Mouse (Mus musculus) left cerebral cortex, postnatal 25 days (tissue): ENCODE data around the gene Iba57. TPM values are rescaled to one million over a fixed set of nuclear protein-coding genes. Genes with fewer than 3 reads are reported as not detected.
A peak's percentile ranks its signal among the peaks of the same experiment; 100 is the strongest.

Experiments
- DNase-seq, 2 experiments: peaks; one replicate each; pipeline ENCODE4 v3.0.0; 2022; ENCODE audit warnings: low spot score in 2 of 2, mixed read lengths in 1 of 2
- intact Hi-C: fragments of 180-260 bp; cut with DNase I; formaldehyde crosslinking; loops from one replicate; pipeline ENCODE4 v1.15.1; 2025
- total RNA-seq, 2 experiments: library from RNA; stranded (reverse); gene quantifications; 2 replicates each; pipeline ENCODE4 v1.2.3; 2021

Iba57 gene
- total RNA-seq, 2 experiments from 2014 or later: 7.1 to 8.8 TPM

DNA sequence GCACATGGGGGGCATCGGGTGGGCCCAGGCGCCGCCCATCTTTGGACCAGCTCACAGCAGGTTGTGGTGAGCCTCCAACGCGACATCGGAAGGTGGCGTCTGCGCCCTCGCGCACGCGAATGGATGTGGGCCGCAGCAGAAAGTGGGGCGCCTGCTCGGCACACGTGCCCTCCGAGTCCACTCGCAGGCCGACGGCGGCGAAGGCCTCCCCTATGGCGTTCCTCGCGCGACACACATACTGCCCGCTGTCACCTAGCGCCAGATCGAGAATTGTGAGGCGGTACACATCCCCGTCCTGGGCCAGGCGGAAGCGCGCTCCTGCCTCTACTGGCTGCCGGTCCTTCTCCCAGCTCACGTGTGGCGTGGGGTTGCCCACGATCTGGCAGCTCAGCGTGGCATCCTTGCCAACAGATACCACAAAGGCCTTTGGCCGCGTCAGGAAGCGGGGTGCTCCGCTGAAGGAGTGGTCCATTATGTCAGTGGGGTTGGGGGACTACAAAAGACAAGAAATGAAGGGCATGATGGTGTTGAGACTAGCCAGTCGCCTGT lies 27.6 kb downstream of the Iba57 start, which contains the start of gene Obscn:
TSS of gene Obscn (minus strand) at position 499 of the 549 bp plus-strand sequence.
- intact Hi-C loops: no loop called here
- peak in 1 of 2 experiments; percentile 10 for DNase-seq

GRCm38 (mm10) chr11:59135051-59135820 lies 28.3 kb downstream of the Iba57 start:
- intact Hi-C loops: no loop called here
- DNase-seq: no peak

DNA sequence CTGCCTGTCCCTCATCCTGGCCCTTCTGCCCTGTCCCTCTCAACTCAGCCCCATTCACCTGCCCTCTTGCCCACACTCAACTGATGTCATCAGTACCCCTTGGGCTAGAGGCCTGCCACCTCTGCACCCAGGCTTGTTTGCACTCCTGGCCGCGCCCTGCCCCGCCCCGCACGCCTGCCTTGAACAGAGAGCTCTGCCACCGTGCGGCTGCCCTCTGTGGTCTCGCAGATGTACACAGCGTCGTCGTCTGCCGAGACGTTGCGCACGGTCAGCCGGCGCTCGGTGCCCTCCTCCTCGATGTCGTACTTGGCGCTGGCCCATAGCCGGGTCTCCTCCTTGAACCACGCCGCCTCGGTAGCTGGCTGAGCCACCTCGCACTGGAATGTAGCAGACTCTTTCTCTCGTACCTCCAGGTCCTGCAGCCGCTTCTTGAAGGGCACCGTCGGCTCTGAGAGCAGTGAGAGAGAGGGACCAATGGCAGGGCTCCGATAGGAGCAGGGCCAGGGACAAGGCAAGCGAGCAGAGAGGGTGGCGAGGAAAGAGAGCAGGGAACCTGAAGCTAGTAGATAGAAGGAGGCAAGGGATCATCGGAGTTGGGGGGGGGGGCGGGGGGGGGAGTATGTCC lies 29.1 kb downstream of the Iba57 start:
- intact Hi-C loops: no loop called here
- DNase-seq: no peak

DNA sequence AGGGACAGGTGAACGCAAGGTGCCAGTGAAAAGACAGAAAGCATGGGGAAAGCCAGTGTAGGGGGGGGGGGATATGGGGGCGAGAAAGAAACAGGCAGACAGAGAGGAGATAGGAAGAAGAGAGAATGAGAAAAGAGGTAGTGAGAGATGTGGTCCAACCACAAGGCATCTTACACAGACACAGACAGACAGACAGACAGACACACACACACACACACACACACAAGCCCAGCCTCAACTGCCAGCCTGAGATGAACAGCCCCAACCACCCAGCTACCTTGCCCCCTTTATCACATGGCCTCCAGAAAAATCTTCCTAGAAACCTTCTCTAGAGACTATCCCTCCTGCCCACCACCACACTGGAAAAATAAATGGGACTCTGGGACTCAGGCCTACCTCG lies 31.5 kb downstream of the Iba57 start:
- intact Hi-C loops: no loop called here
- no peak for DNase-seq

GRCm38 (mm10) chr11:59131348-59131919 lies 32.1 kb downstream of the Iba57 start:
- intact Hi-C loops: no loop called here
- no peak for DNase-seq

GRCm38 (mm10) chr11:59130782-59131181 lies 32.8 kb downstream of the Iba57 start:
- intact Hi-C loops: no loop called here
- no peak for DNase-seq

DNA sequence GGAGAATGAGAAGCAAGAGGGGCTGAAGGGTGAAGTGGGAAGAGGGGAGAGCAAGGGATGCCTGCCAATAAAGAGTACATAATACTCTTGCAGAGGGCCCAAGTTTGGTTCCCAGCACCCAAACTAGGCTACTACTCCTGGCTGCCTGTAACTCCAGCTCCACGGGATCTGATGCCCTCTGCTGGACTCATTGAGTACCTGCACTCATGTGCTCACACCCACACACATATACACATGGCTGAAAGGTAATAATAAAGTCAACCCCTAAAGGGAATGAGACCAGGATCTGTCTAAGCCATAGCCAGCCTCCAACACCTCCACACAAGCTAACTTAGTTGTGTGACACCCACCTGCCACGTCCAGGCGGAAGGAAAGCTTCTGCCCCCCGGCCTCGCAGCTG lies 57.6 kb downstream of the Iba57 start:
- intact Hi-C loops: no loop called here

More for the DNA sequence above, 57.6 kb downstream of the Iba57 start:
- DNase-seq: no peak

Other genes starting within 250 kb of the Iba57 start
- gene Btnl10, start 245.8 kb downstream of the Iba57 start, total RNA-seq: not detected
- 100 to 1,000 TPM; 480 to 498 TPM for gene Rnf187, start 224.8 kb downstream of the Iba57 start, total RNA-seq
- 100 to 1,000 TPM in 1 of 2 experiments, 10 to 100 TPM in 1; 90.4 to 111 TPM for gene Hist3h2ba, start 214.8 kb downstream of the Iba57 start, total RNA-seq
- 10 to 100 TPM; 62.2 to 64.8 TPM for gene Hist3h2a, start 209.1 kb downstream of the Iba57 start, total RNA-seq
- 1 to 10 TPM; 5.4 TPM for gene Trim17, start 209.1 kb downstream of the Iba57 start, total RNA-seq
- gene Trim11, start 185.6 kb downstream of the Iba57 start, total RNA-seq: 10 to 100 TPM; 21.5 to 23.7 TPM
- gene Obscn, start 27.3 kb downstream of the Iba57 start, total RNA-seq: 1 to 10 TPM; 1.2 to 1.5 TPM
- 10 to 100 TPM in 1 of 2 experiments, 1 to 10 TPM in 1; 9.8 to 12.2 TPM for gene Gjc2, start 19.5 kb upstream of the Iba57 start, total RNA-seq
- 100 to 1,000 TPM; 124 to 134 TPM for gene Guk1, start 28.5 kb upstream of the Iba57 start, total RNA-seq
- gene Mrpl55, start 38.7 kb upstream of the Iba57 start, total RNA-seq: 10 to 100 TPM; 35.4 to 38.6 TPM
- 10 to 100 TPM; 20.6 to 21.3 TPM for gene 2310033P09Rik, start 44.6 kb upstream of the Iba57 start, total RNA-seq
- gene Arf1, start 64.5 kb upstream of the Iba57 start, total RNA-seq: 100 to 1,000 TPM; 414 to 438 TPM
- gene Wnt3a, start 127.0 kb upstream of the Iba57 start, total RNA-seq: not detected
- 10 to 100 TPM; 17.0 to 18.7 TPM for gene Wnt9a, start 143.2 kb upstream of the Iba57 start, total RNA-seq
- not detected for gene Prss38, start 211.9 kb upstream of the Iba57 start, total RNA-seq